Mouse (Mus musculus) megakaryocyte, embryonic 14.5 days (primary cell): ENCODE results near the gene Cdc42bpb.

Experiments
- FLI1 ChIP-seq: IDR thresholded peaks from 2 replicates; pipeline ENCODE4 v1.6.1; 2012; ENCODE audit warnings: low read length, inconsistent platforms, mixed read lengths
- GATA1 ChIP-seq: IDR thresholded peaks from 3 replicates; pipeline ENCODE4 v1.6.1; 2012; ENCODE audit warnings: mixed read lengths, low read length, inconsistent platforms, borderline replicate concordance

DNA sequence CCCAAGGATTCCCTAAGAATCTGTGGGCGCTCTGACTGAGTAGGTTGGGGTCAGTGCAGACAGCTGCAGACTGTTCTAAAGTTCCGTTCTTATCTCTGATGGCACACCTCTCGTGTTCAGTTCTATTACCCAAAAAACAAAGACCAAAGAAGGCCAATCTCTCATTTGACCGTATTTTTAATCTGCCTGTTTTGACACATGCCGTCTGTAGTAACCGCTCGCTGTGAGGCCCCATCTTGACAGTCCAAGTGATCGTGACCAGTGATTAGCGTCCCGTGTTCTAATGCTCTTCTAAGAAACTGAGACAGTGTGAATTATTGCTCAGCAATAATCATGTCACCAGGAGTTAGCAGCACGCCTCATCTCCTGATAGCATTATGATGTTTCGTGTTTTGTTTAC is 110.9 kb downstream of the Cdc42bpb start:
- TF ChIP-seq GATA1 (no peak), FLI1 (no peak)
